ENCODE assay signal across 8 mouse cellular contexts in the genomic region with DNA sequence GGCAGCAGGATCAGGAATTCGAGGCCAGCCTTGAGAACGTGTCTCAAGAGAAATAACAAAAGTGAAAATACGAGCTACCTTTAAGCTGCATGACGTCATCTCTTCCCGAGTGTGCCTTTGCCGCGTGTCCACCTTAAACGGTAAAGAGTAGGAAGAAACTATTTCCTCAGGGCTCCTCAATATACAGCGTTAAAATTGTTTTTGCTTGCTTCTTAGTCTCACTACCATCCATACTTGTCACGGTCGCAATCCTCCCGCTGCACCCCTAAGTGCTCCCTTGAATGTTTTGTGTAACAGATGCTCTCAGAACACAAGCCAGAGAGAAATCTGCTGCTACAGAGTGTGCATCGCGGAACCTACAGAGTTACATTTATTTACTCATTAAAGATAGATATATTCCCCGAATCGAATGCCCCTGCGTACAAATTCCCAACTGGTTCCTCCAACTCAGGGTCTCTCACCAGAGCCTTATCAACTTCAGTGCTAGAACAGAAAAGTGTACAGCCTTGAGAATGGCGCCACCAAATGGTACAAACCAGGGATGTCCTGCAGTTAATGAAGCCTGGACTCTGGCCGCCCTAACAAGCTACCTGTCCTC. TPM values are rescaled to one million over a fixed set of nuclear protein-coding genes. Genes with fewer than 3 reads are reported as not detected.
DNase-seq lines count a peak whose midpoint lies in the region; ATAC-seq and TF ChIP-seq lines count a peak whose summit lies in the region.

No protein-coding gene starts in this region.

- peak overlapping the region; percentile 78 for H3K4me3 ChIP-seq in hindbrain, embryonic 12.5 days
- peak overlapping the region; percentile 87 for H3K4me3 ChIP-seq in lung, postnatal 0 days (ENCODE audit: low read depth, low read length)

- peak; percentile 86 for TF ChIP-seq CTCF in lung, postnatal 0 days (IDR thresholded peaks at IDR 0.05)

- peak; percentile 17; the same call in 1 of the 2 replicates for ATAC-seq in hindbrain, embryonic 12.5 days (ENCODE audit: low FRiP score)
- peak; percentile 51 for ATAC-seq in lung, postnatal 0 days

- H3K36me3 ChIP-seq in hindbrain, embryonic 12.5 days = no peaks in the 10 kb centered on the region
- no peaks in the 10 kb centered on the region for H3K36me3 ChIP-seq in lung, postnatal 0 days (ENCODE audit: insufficient read depth, low read length)

- TF ChIP-seq EP300 in lung, postnatal 0 days (IDR thresholded peaks at IDR 0.05) = no peak

- WGBS in hindbrain, embryonic 12.5 days = under 1% methylated on average over 19 of the region's 19 CpGs
- WGBS in lung, postnatal 0 days = under 1% methylated on average over 19 of the region's 19 CpGs

- H3K27ac ChIP-seq in hindbrain, embryonic 12.5 days = no peak overlapping the region
- peak overlapping the region; percentile 63 for H3K27ac ChIP-seq in lung, postnatal 0 days (ENCODE audit: low read length)

- 0 out of 2 replicates have a peak, but pooled peaks cover 9% of the 10 kb centered on the region for H3K9me3 ChIP-seq in hindbrain, embryonic 12.5 days (replicated peaks)
- H3K9me3 ChIP-seq in lung, postnatal 0 days (ENCODE audit: low read length) = no peaks in the 10 kb centered on the region

- H3K27me3 ChIP-seq in hindbrain, embryonic 12.5 days = no peaks in the 10 kb centered on the region; the same call in 1 of the 2 replicates
- no peaks in the 10 kb centered on the region for H3K27me3 ChIP-seq in lung, postnatal 0 days (replicated peaks; ENCODE audit: insufficient read depth, low read length)

- peaks cover 9% of the 10 kb centered on the region for H3K4me1 ChIP-seq in hindbrain, embryonic 12.5 days
- H3K4me1 ChIP-seq in lung, postnatal 0 days (ENCODE audit: insufficient read depth, low read depth, low read length) = no peaks in the 10 kb centered on the region

- peak; percentile 83 for DNase-seq in NIH3T3 (ENCODE audit: low read depth)
- peak; percentile 83 to 86 for DNase-seq in cerebellum, postnatal 10 days
- peak; percentile 11 to 45 for DNase-seq in frontal cortex, postnatal 10 days (ENCODE audit: low spot score in 2 of 2)
- DNase-seq in layer of hippocampus, postnatal 10 days (ENCODE audit: low spot score in 2 of 2) = peak; percentile 64 to 74
- peak; percentile 79 for DNase-seq in lung, postnatal 0 days (ENCODE audit: low spot score)
- peak; percentile 39 for DNase-seq in ovary, postnatal 10 days (ENCODE audit: low spot score)
- peak; percentile 74 for DNase-seq in thymus, postnatal 0 days (ENCODE audit: low spot score)

- H3K4me2 ChIP-seq in hindbrain, embryonic 12.5 days (replicated peaks) = peak overlapping the region; percentile 67
- peak overlapping the region; percentile 81 for H3K4me2 ChIP-seq in lung, postnatal 0 days (replicated peaks; ENCODE audit: low read depth, low read length)

- 0 out of 2 replicates have a peak overlapping the region, but pooled peaks have one; percentile 0 for H3K9ac ChIP-seq in hindbrain, embryonic 12.5 days
- 0 out of 2 replicates have a peak overlapping the region, but pooled peaks have one; percentile 20 for H3K9ac ChIP-seq in lung, postnatal 0 days (replicated peaks; ENCODE audit: low read depth)

RNA-seq across cellular contexts. Expression of a gene that starts 0.7 kb away (rescaled TPM):
- 24.6 and 24.9 TPM in 2 replicates for polyA plus RNA-seq in hindbrain, embryonic 12.5 days (2016; fragmentation: Nextera tagmentation; extraction: Ambion mirVana)
- total RNA-seq in layer of hippocampus, postnatal 10 days (2021) = 10 to 100 TPM; 43.2 to 45.5 TPM
- 3.4 and 4.0 TPM in 2 replicates for polyA plus RNA-seq in lung, postnatal 0 days (2015; fragmentation: Nextera tagmentation; extraction: Ambion mirVana)
- 11.9 and 14.2 TPM in 2 replicates for polyA plus RNA-seq in thymus, postnatal 0 days (2015; fragmentation: Nextera tagmentation; extraction: Ambion mirVana)

RNA-seq across cellular contexts. Expression of a gene that starts 19.0 kb away (rescaled TPM):
- polyA plus RNA-seq in hindbrain, embryonic 12.5 days (2016; fragmentation: Nextera tagmentation; extraction: Ambion mirVana) = 1.4 and 2.0 TPM in 2 replicates
- total RNA-seq in layer of hippocampus, postnatal 10 days (2021) = 1 to 10 TPM in 1 of 2 experiments, under 1 TPM in 1; 0.62 to 1.3 TPM
- polyA plus RNA-seq in lung, postnatal 0 days (2015; fragmentation: Nextera tagmentation; extraction: Ambion mirVana) = 0.13 and 0.35 TPM in 2 replicates
- 1.5 and 4.4 TPM in 2 replicates for polyA plus RNA-seq in thymus, postnatal 0 days (2015; fragmentation: Nextera tagmentation; extraction: Ambion mirVana)

Comparison
In these comparisons a context has a peak if more than half of its experiments do, and no peak if none do; other contexts are left out.
1. DNase-seq: peak in every context shown above with its lines; median percentile 84 in cerebellum, postnatal 10 days; 83 in NIH3T3; 79 in lung, postnatal 0 days; 74 in thymus, postnatal 0 days; 69 in layer of hippocampus, postnatal 10 days; 39 in ovary, postnatal 10 days; 28 in frontal cortex, postnatal 10 days.